Comparison of ENCODE assay signal across 9 mouse cellular contexts in genomic region chr5:139467998-139468397, GRCm38 (mm10). TPM values are rescaled to one million over a fixed set of nuclear protein-coding genes. Genes with fewer than 3 reads are reported as not detected.
DNase-seq lines count a peak whose midpoint lies in the region; ATAC-seq and TF ChIP-seq lines count a peak whose summit lies in the region.
"Had no signal": no experiment of that assay in that cellular context is flagged by ENCODE, and none has a peak within 500 bp of the region (broad histone marks: within the 10 kb centered on the region; RNA-seq: fewer than 3 reads in every experiment).

No protein-coding gene starts in this region.

- no peak overlapping the region for H3K9ac ChIP-seq in heart, embryonic 11.5 days (ENCODE audit: low read depth, low read length)
- H3K9ac ChIP-seq in midbrain, postnatal 0 days (replicated peaks; ENCODE audit: low read length, poor library complexity, severe bottlenecking) = no peak overlapping the region
- H3K9ac ChIP-seq in midbrain, embryonic 15.5 days = no peak overlapping the region
- H3K9ac ChIP-seq: liver, embryonic 13.5 days had no signal

- peak; percentile 40 to 46 for DNase-seq in heart, adult 18-20 months
- peak; percentile 75 for DNase-seq in midbrain, postnatal 0 days (ENCODE audit: low spot score)
- DNase-seq in cerebellum, postnatal 14 days = peak; percentile 81 to 82
- DNase-seq in retina, postnatal 7 days (ENCODE audit: low read depth, low spot score) = peak; percentile 9
- DNase-seq in gastrocnemius, postnatal 10 days = no peak
- no peak for DNase-seq in gastrocnemius, postnatal 25 days
- DNase-seq: liver, embryonic 13.5 days had no signal

- no peaks in the 10 kb centered on the region for H3K27me3 ChIP-seq in heart, embryonic 11.5 days (ENCODE audit: control insufficient read depth, insufficient read depth, low read length)
- H3K27me3 ChIP-seq in midbrain, postnatal 0 days (ENCODE audit: insufficient read depth, low read length) = no peaks in the 10 kb centered on the region
- no peaks in the 10 kb centered on the region for H3K27me3 ChIP-seq in midbrain, embryonic 15.5 days (replicated peaks)
- H3K27me3 ChIP-seq: liver, embryonic 13.5 days had no signal

- ATAC-seq in heart, embryonic 11.5 days (replicated peaks; ENCODE audit: insufficient number of reproducible peaks, low FRiP score, low TSS enrichment) = no peak
- ATAC-seq in midbrain, postnatal 0 days (ENCODE audit: low FRiP score) = no peak
- ATAC-seq in midbrain, embryonic 15.5 days (replicated peaks) = no peak

- no peak overlapping the region for H3K27ac ChIP-seq in heart, embryonic 11.5 days (ENCODE audit: low read depth, low read length)
- H3K27ac ChIP-seq in midbrain, postnatal 0 days (ENCODE audit: low read depth, low read length) = no peak overlapping the region
- no peak overlapping the region for H3K27ac ChIP-seq in midbrain, embryonic 15.5 days
- H3K27ac ChIP-seq: liver, embryonic 13.5 days had no signal

- H3K4me3 ChIP-seq in heart, embryonic 11.5 days (ENCODE audit: low read depth, low read length) = no peak overlapping the region
- H3K4me3 ChIP-seq in midbrain, postnatal 0 days (ENCODE audit: low read depth, low read length) = no peak overlapping the region
- no peak overlapping the region for H3K4me3 ChIP-seq in midbrain, embryonic 15.5 days
- H3K4me3 ChIP-seq: liver, embryonic 13.5 days had no signal

- no peaks in the 10 kb centered on the region for H3K9me3 ChIP-seq in heart, embryonic 11.5 days (replicated peaks; ENCODE audit: control insufficient read depth, low read length)
- no peaks in the 10 kb centered on the region for H3K9me3 ChIP-seq in midbrain, postnatal 0 days (ENCODE audit: low read length)
- no peaks in the 10 kb centered on the region for H3K9me3 ChIP-seq in midbrain, embryonic 15.5 days
- H3K9me3 ChIP-seq: liver, embryonic 13.5 days had no signal

- no peak overlapping the region for H3K4me2 ChIP-seq in heart, embryonic 11.5 days
- H3K4me2 ChIP-seq in midbrain, postnatal 0 days (ENCODE audit: low read depth, low read length, poor library complexity, severe bottlenecking) = no peak overlapping the region
- no peak overlapping the region for H3K4me2 ChIP-seq in midbrain, embryonic 15.5 days
- H3K4me2 ChIP-seq: liver, embryonic 13.5 days had no signal

- peak; percentile 75 for TF ChIP-seq CTCF in midbrain, postnatal 0 days (IDR thresholded peaks at IDR 0.05)

- peaks cover 15% of the 10 kb centered on the region for H3K36me3 ChIP-seq in heart, embryonic 11.5 days (ENCODE audit: control insufficient read depth, insufficient read depth, low read length)
- peaks cover 24% of the 10 kb centered on the region for H3K36me3 ChIP-seq in midbrain, postnatal 0 days (ENCODE audit: insufficient read depth, low read length)
- peaks cover 15% of the 10 kb centered on the region for H3K36me3 ChIP-seq in midbrain, embryonic 15.5 days (replicated peaks)

- 45% methylated on average over 5 of the region's 5 CpGs for WGBS in heart, embryonic 11.5 days (ENCODE audit: insufficient replicate concordance)
- WGBS in midbrain, postnatal 0 days = 44% methylated on average over 5 of the region's 5 CpGs
- WGBS in midbrain, embryonic 15.5 days = 44% methylated on average over 5 of the region's 5 CpGs

- H3K4me1 ChIP-seq in heart, embryonic 11.5 days (ENCODE audit: control insufficient read depth, insufficient read depth, low read length) = no peaks in the 10 kb centered on the region
- no peaks in the 10 kb centered on the region for H3K4me1 ChIP-seq in midbrain, postnatal 0 days (ENCODE audit: insufficient read depth, low read length)
- no peaks in the 10 kb centered on the region for H3K4me1 ChIP-seq in midbrain, embryonic 15.5 days

RNA-seq across cellular contexts. Expression of gene 3110082I17Rik, which starts 7.7 kb away (rescaled TPM):
- total RNA-seq in heart, adult 18-20 months (2021) = 1 to 10 TPM; 5.6 TPM
- 19.3 and 21.9 TPM in 2 replicates for polyA plus RNA-seq in heart, embryonic 11.5 days (2014; fragmentation: Nextera tagmentation; extraction: Ambion mirVana)
- 4.3 and 7.9 TPM in 2 replicates for total RNA-seq in midbrain, postnatal 0 days (2014; rRNA removed)
- polyA plus RNA-seq in midbrain, postnatal 0 days (2015; fragmentation: Nextera tagmentation; extraction: Ambion mirVana) = 14.9 and 15.1 TPM in 2 replicates
- polyA plus RNA-seq in midbrain, embryonic 15.5 days (2015; fragmentation: Nextera tagmentation; extraction: Ambion mirVana) = 16.7 and 17.9 TPM in 2 replicates
- total RNA-seq in gastrocnemius, postnatal 10 days (2021) = 10 to 100 TPM; 11.8 to 12.2 TPM
- total RNA-seq in gastrocnemius, postnatal 25 days (2021) = 1 to 10 TPM; 7.8 to 8.0 TPM

RNA-seq across cellular contexts. Expression of gene Zfand2a, which starts 16.4 kb away (rescaled TPM):
- total RNA-seq in heart, adult 18-20 months (2021) = 10 to 100 TPM; 15.8 to 20.1 TPM
- polyA plus RNA-seq in heart, embryonic 11.5 days (2014; fragmentation: Nextera tagmentation; extraction: Ambion mirVana) = 6.3 and 7.2 TPM in 2 replicates
- 56.5 and 60.6 TPM in 2 replicates for total RNA-seq in midbrain, postnatal 0 days (2014; rRNA removed)
- polyA plus RNA-seq in midbrain, postnatal 0 days (2015; fragmentation: Nextera tagmentation; extraction: Ambion mirVana) = 30.4 and 35.0 TPM in 2 replicates
- 22.7 and 24.2 TPM in 2 replicates for polyA plus RNA-seq in midbrain, embryonic 15.5 days (2015; fragmentation: Nextera tagmentation; extraction: Ambion mirVana)
- 10 to 100 TPM; 10.0 to 11.7 TPM for total RNA-seq in gastrocnemius, postnatal 10 days (2021)
- 1 to 10 TPM; 7.3 to 8.2 TPM for total RNA-seq in gastrocnemius, postnatal 25 days (2021)

RNA-seq across cellular contexts. Expression of gene Gper1, which starts 45.0 kb away (rescaled TPM):
- 1 to 10 TPM; 1.1 to 1.3 TPM for total RNA-seq in heart, adult 18-20 months (2021)
- 0.57 and 0.72 TPM in 2 replicates for polyA plus RNA-seq in heart, embryonic 11.5 days (2014; fragmentation: Nextera tagmentation; extraction: Ambion mirVana)
- 5.8 and 8.9 TPM in 2 replicates for total RNA-seq in midbrain, postnatal 0 days (2014; rRNA removed)
- 5.8 and 7.1 TPM in 2 replicates for polyA plus RNA-seq in midbrain, postnatal 0 days (2015; fragmentation: Nextera tagmentation; extraction: Ambion mirVana)
- polyA plus RNA-seq in midbrain, embryonic 15.5 days (2015; fragmentation: Nextera tagmentation; extraction: Ambion mirVana) = 8.2 and 9.5 TPM in 2 replicates
- total RNA-seq in gastrocnemius, postnatal 10 days (2021) = 1 to 10 TPM; 2.3 to 2.7 TPM
- 1 to 10 TPM in 1 of 2 experiments, under 1 TPM in 1; 0.82 to 1.6 TPM for total RNA-seq in gastrocnemius, postnatal 25 days (2021)

Comparison
In these comparisons a context has a peak if more than half of its experiments do, and no peak if none do; other contexts are left out.
1. DNase-seq: peak in heart, adult 18-20 months (2 of 2), midbrain, postnatal 0 days (single experiment), cerebellum, postnatal 14 days (2 of 2) and retina, postnatal 7 days (single experiment); none in gastrocnemius, postnatal 10 days (single experiment) and gastrocnemius, postnatal 25 days (single experiment).